Mouse (Mus musculus): Measurements from ENCODE around the gene Pik3r6.

DNA sequence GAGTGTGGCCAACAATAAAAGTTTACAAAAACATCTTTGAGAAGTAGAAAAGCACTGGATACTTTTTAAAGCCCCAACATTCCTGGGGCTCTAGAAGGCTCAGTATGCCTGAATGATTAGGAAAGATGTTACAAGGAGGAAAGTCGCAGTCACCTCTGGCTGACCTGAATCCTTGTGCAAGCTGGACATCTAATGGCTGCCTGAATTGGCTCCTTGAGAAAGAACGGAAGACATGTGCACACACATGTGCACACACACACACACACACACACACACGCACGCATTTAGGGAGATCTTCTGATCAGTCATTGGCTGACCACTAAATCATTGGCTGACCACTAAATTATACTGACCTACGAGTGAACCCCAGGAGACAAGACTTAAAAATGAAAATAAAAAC is 68.0 kb downstream of the Pik3r6 start:
- TF ChIP-seq EP300 (IDR thresholded peaks at IDR 0.05; ENCODE audit: low read depth in 1 of 2, low read length in 2 of 2) (no peak), MEF2A (IDR thresholded peaks at IDR 0.05; ENCODE audit: extremely low read depth, insufficient replicate concordance, low read depth, low read length, poor library complexity, severe bottlenecking) (no peak), MAFK (IDR thresholded peaks at IDR 0.05; ENCODE audit: borderline replicate concordance, low read depth, low read length) (no peak), CHD2 (IDR thresholded peaks at IDR 0.05; ENCODE audit: low read length) (no peak), MAX (IDR thresholded peaks at IDR 0.05; ENCODE audit: low read length) (no peak), CTCF (IDR thresholded peaks at IDR 0.05 in 2 of 3, conservative IDR thresholded peaks at IDR 0.05 in 1 of 3; ENCODE audit: control insufficient read depth in 1 of 3, insufficient read depth in 1 of 3, low read depth in 2 of 3, low read length in 3 of 3, poor library complexity in 1 of 3, severe bottlenecking in 1 of 3) (no peak), ETS1 (IDR thresholded peaks at IDR 0.05; ENCODE audit: low read depth, low read length) (no peak)
